Mouse (Mus musculus) erythroblast, embryonic 14.5 days (primary cell): ENCODE results near the gene Rbm3.

Experiments
- GATA1 ChIP-seq: IDR thresholded peaks from 2 replicates; pipeline ENCODE4 v1.6.1; 2012; ENCODE audit warnings: low read length, inconsistent platforms, mixed read lengths
- TAL1 ChIP-seq: IDR thresholded peaks from 3 replicates; pipeline ENCODE4 v1.6.1; 2012; ENCODE audit warnings: low read length, inconsistent platforms, mixed read lengths

GRCm38 (mm10) chrX:8125235-8125634 lies 20.4 kb downstream of the Rbm3 start:
- TF ChIP-seq TAL1 (no peak), GATA1 (no peak)
